Mouse (Mus musculus) liver, adult 2 months (tissue): ENCODE measurements around the gene Rnf187. TPM values are rescaled to one million over a fixed set of nuclear protein-coding genes. Genes with fewer than 3 reads are reported as not detected.

ENCODE experiments used
- DNase-seq: peaks from one replicate; pipeline ENCODE4 v3.0.0-alpha.2; 2011; ENCODE audit warnings: low read depth, low spot score; ENCODE audit errors: extremely low read depth
- H3K27ac ChIP-seq: fragments of 200-500 bp; replicated peaks from 2 replicates; pipeline ENCODE4 v1.5.1; 2012; ENCODE audit warnings: low read depth, mild to moderate bottlenecking, control low read depth, inconsistent platforms, low read length; ENCODE audit not compliant: insufficient read depth
- H3K27me3 ChIP-seq: fragments of 200-500 bp; 2 replicates; pipeline ENCODE4 v1.6.1; 2012; ENCODE audit warnings: mild to moderate bottlenecking, moderate library complexity, low read length, inconsistent platforms; ENCODE audit not compliant: control insufficient read depth, insufficient read depth
- H3K36me3 ChIP-seq: fragments of 200-500 bp; 2 replicates; pipeline ENCODE4 v1.6.1; 2012; ENCODE audit warnings: low read length, inconsistent platforms; ENCODE audit not compliant: control insufficient read depth, insufficient read depth
- H3K4me1 ChIP-seq: fragments of 200-500 bp; 2 replicates; pipeline ENCODE4 v1.6.1; 2011; ENCODE audit warnings: low read length; ENCODE audit not compliant: control insufficient read depth, insufficient read depth
- H3K4me3 ChIP-seq: fragments of 200-500 bp; 2 replicates; pipeline ENCODE4 v1.5.1; 2011; ENCODE audit warnings: low read depth, mild to moderate bottlenecking, control low read depth, low read length, moderate library complexity; ENCODE audit not compliant: insufficient read depth
- H3K79me2 ChIP-seq: fragments of 200-500 bp; 2 replicates; pipeline ENCODE4 v1.6.1; 2012; ENCODE audit warnings: inconsistent platforms, mild to moderate bottlenecking, low read length, moderate library complexity; ENCODE audit not compliant: control insufficient read depth, insufficient read depth
- H3K9ac ChIP-seq: fragments of 200-500 bp; 2 replicates; pipeline ENCODE4 v1.6.1; 2012; ENCODE audit warnings: low read depth, mild to moderate bottlenecking, control low read depth, inconsistent platforms, low read length
- CTCF ChIP-seq: fragments of 200-500 bp; IDR thresholded peaks from 2 replicates; pipeline ENCODE4 v1.5.1; 2011; ENCODE audit warnings: low read depth, low read length, control low read depth
- POLR2A ChIP-seq: fragments of 200-500 bp; IDR thresholded peaks from 2 replicates; pipeline ENCODE4 v1.6.1; 2011; ENCODE audit warnings: low read length, control low read depth; ENCODE audit not compliant: insufficient read depth; ENCODE audit errors: extremely low read depth
- WGBS: fragments of 180-500 bp; shearing (Covaris S2); methylation state at CpG from one replicate; pipeline ENCODE4 v1.1.7; 2018; 5-methylcytosine and 5-hydroxymethylcytosine counted together
- polyA plus RNA-seq: library from polyadenylated mRNA; depleted of rRNA; stranded (reverse); fragments of >200 nt; gene quantifications from 2 replicates; pipeline ENCODE4 v1.2.3, GENCODE M21; 2012
- total RNA-seq: library from RNA; depleted of rRNA; stranded (reverse); fragments of >200 nt; gene quantifications from 2 replicates; pipeline ENCODE4 v1.2.3, GENCODE M21; 2014

Gene Rnf187
- total and polyA plus RNA-seq, 2 experiments = 63.7 to 134 TPM

- Histone ChIP-seq H3K4me3 (no peak overlapping the region), H3K27me3 (0 out of 2 replicates have a peak, but pooled peaks cover 5% of the 10 kb centered on the region), H3K79me2 (no peaks in the 10 kb centered on the region), H3K27ac (no peak overlapping the region), H3K9ac (no peak overlapping the region), H3K36me3 (no peaks in the 10 kb centered on the region), H3K4me1 (peaks cover 3% of the 10 kb centered on the region; the same call in 1 of the 2 replicates)
- DNase-seq = no peak
- TF ChIP-seq CTCF (no peak), POLR2A (no peak)
- WGBS = 86% methylated on average over 7 of the region's 7 CpGs
Measured at GRCm38 (mm10) chr11:58964216-58964615, 25.5 kb upstream of the Rnf187 start.

- Histone ChIP-seq H3K27ac (no peak overlapping the region), H3K79me2 (no peaks in the 10 kb centered on the region), H3K9ac (no peak overlapping the region), H3K27me3 (0 out of 2 replicates have a peak, but pooled peaks cover 5% of the 10 kb centered on the region), H3K36me3 (no peaks in the 10 kb centered on the region), H3K4me3 (no peak overlapping the region), H3K4me1 (peaks cover 3% of the 10 kb centered on the region; the same call in 1 of the 2 replicates)
- TF ChIP-seq POLR2A (no peak), CTCF (no peak)
- 37% methylated on average over 17 of the region's 17 CpGs for WGBS
- no peak for DNase-seq
Measured at GRCm38 (mm10) chr11:58963543-58963942, 24.8 kb upstream of the Rnf187 start.

- Histone ChIP-seq H3K27ac (no peak overlapping the region), H3K9ac (no peak overlapping the region), H3K79me2 (no peaks in the 10 kb centered on the region), H3K4me1 (peaks cover 3% of the 10 kb centered on the region; the same call in 1 of the 2 replicates), H3K36me3 (0 out of 2 replicates have a peak, but pooled peaks cover 2% of the 10 kb centered on the region), H3K27me3 (0 out of 2 replicates have a peak, but pooled peaks cover 5% of the 10 kb centered on the region), H3K4me3 (no peak overlapping the region)
- TF ChIP-seq CTCF (no peak), POLR2A (no peak)
- no peak for DNase-seq
- WGBS = 63% methylated on average over 50 of the region's 50 CpGs
Measured at GRCm38 (mm10) chr11:58961364-58962177, 22.9 kb upstream of the Rnf187 start.

- H3K27me3 ChIP-seq = 0 out of 2 replicates have a peak, but pooled peaks cover 5% of the 10 kb centered on the region
- no peak overlapping the region for H3K27ac ChIP-seq
- H3K4me3 ChIP-seq = peak overlapping the region; percentile 58
- H3K79me2 ChIP-seq = peaks cover 2% of the 10 kb centered on the region; the same call in 1 of the 2 replicates
- 14% methylated on average over 40 of the region's 40 CpGs for WGBS
- H3K9ac ChIP-seq = peak overlapping the region; percentile 29
- 0 out of 2 replicates have a peak, but pooled peaks cover 2% of the 10 kb centered on the region for H3K36me3 ChIP-seq
- TF ChIP-seq POLR2A (no peak), CTCF (peak; percentile 34; the same call in 1 of the 2 replicates)
- DNase-seq = peak; percentile 73
- peaks cover 3% of the 10 kb centered on the region; the same call in 1 of the 2 replicates for H3K4me1 ChIP-seq
Measured at GRCm38 (mm10) chr11:58959921-58960465, 21.3 kb upstream of the Rnf187 start.

DNA sequence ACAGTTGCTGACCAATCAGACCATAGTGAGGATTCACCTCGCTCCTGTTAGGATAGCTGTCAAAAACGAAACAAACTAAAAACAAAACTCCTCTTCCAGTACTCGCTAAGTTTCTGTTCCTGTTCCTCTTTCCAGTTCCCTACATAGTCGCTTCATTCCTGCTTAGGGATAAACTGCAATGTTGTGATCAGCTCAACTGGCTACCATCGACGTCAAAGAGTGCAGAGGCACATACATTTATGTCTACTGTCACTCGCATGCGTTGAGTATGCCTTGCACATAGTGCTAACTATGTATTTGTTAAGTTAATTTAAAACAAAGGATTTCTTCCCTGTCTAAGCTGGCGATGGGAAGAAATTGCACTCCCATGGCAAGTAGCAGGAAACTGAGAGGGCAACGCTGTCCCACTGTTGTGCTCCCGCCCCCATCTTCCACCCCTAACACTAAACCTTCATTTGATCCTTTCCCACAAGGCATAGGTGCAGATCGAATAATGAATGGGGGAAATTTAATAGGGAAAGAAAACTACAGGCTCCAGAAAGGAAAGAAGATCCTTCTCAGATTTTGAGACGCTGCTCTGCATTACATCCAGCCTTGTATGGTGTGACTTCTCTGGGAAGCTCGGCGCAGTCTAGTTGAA, 20.6 kb upstream of the Rnf187 start:
- H3K9ac ChIP-seq = no peak overlapping the region
- H3K36me3 ChIP-seq = 0 out of 2 replicates have a peak, but pooled peaks cover 2% of the 10 kb centered on the region
- no peak overlapping the region for H3K4me3 ChIP-seq
- peaks cover 2% of the 10 kb centered on the region; the same call in 1 of the 2 replicates for H3K79me2 ChIP-seq
- WGBS = 40% methylated on average over 15 of the region's 15 CpGs
- H3K27me3 ChIP-seq = 0 out of 2 replicates have a peak, but pooled peaks cover 5% of the 10 kb centered on the region
- TF ChIP-seq POLR2A = no peak
- TF ChIP-seq CTCF = no peak
- H3K4me1 ChIP-seq = peaks cover 3% of the 10 kb centered on the region; the same call in 1 of the 2 replicates
- DNase-seq = peak; percentile 48
- H3K27ac ChIP-seq = no peak overlapping the region
